19 mouse cellular contexts compared by ENCODE assay signal in genomic region chr1:59208331-59208730, GRCm38 (mm10). TPM values are rescaled to one million over a fixed set of nuclear protein-coding genes. Genes with fewer than 3 reads are reported as not detected.
"Had no signal": no experiment of that assay in that cellular context is flagged by ENCODE, and none has a peak within 500 bp of the region (broad histone marks: within the 10 kb centered on the region; RNA-seq: fewer than 3 reads in every experiment).

No protein-coding gene starts in this region.

- H3K27me3 ChIP-seq: neural tube, embryonic 13.5 days; neural tube, embryonic 15.5 days; stomach, embryonic 15.5 days had no signal

- H3K36me3 ChIP-seq: stomach, embryonic 15.5 days had no signal

- H3K4me2 ChIP-seq: neural tube, embryonic 13.5 days; neural tube, embryonic 15.5 days; stomach, embryonic 15.5 days had no signal

- H3K4me3 ChIP-seq: neural tube, embryonic 13.5 days; neural tube, embryonic 15.5 days; stomach, embryonic 15.5 days had no signal

- H3K9ac ChIP-seq: neural tube, embryonic 13.5 days; neural tube, embryonic 15.5 days; stomach, embryonic 15.5 days had no signal

- H3K4me1 ChIP-seq: neural tube, embryonic 13.5 days; neural tube, embryonic 15.5 days; stomach, embryonic 15.5 days had no signal

- H3K27ac ChIP-seq: neural tube, embryonic 13.5 days; neural tube, embryonic 15.5 days; stomach, embryonic 15.5 days; stomach, postnatal 0 days had no signal

- DNase-seq: retina, postnatal 1 day; right cerebral cortex, adult 18-20 months; right cerebral cortex, postnatal 14 days; right cerebral cortex, postnatal 25 days; right cerebral cortex, postnatal 4 days; spleen, adult 18-20 months; thymus, adult 18-20 months; thymus, adult 2 months; thymus, postnatal 14 days; thymus, postnatal 25 days; thymus, postnatal 36 days; thymus, postnatal 4 days had no signal

- H3K9me3 ChIP-seq: neural tube, embryonic 13.5 days; neural tube, embryonic 15.5 days; stomach, embryonic 15.5 days had no signal

RNA-seq across cellular contexts. Expression of gene Cdk15, which starts 48.4 kb away (rescaled TPM):
- total RNA-seq: neutrophil, adult 5-6 weeks had no signal
- polyA plus RNA-seq: small intestine, adult 2 months; stomach, embryonic 14.5 days had no signal
